Mouse (Mus musculus) heart, adult 2 months (tissue): ENCODE results near the gene Slc22a8. TPM values are rescaled to one million over a fixed set of nuclear protein-coding genes. Genes with fewer than 3 reads are reported as not detected.
A peak's percentile ranks its signal among the peaks of the same experiment; 100 is the strongest.

Experiments
- DNase-seq, 2 experiments: peaks; one replicate each; pipeline ENCODE4 v3.0.0; 2021
- H3K27ac ChIP-seq: fragments of 200-600 bp; 2 replicates; pipeline ENCODE4 v1.8.1; 2022
- H3K27me3 ChIP-seq: fragments of 200-500 bp; 2 replicates; pipeline ENCODE4 v1.6.1; 2012; ENCODE audit warnings: mild to moderate bottlenecking, low read length, inconsistent platforms, mixed read lengths; ENCODE audit not compliant: control insufficient read depth, insufficient read depth
- H3K36me3 ChIP-seq: fragments of 200-500 bp; 2 replicates; pipeline ENCODE4 v1.6.1; 2012; ENCODE audit warnings: low read length, inconsistent platforms; ENCODE audit not compliant: control insufficient read depth, insufficient read depth
- H3K4me1 ChIP-seq: fragments of 200-500 bp; 2 replicates; pipeline ENCODE4 v1.6.1; 2011; ENCODE audit warnings: low read length; ENCODE audit not compliant: control insufficient read depth, insufficient read depth
- H3K4me3 ChIP-seq: fragments of 200-600 bp; 2 replicates; pipeline ENCODE4 v1.8.1; 2022
- H3K79me2 ChIP-seq: fragments of 200-500 bp; replicated peaks from 2 replicates; pipeline ENCODE4 v1.6.1; 2012; ENCODE audit warnings: mild to moderate bottlenecking, inconsistent platforms, low read length, moderate library complexity, mixed read lengths; ENCODE audit not compliant: control insufficient read depth, insufficient read depth
- H3K9ac ChIP-seq: fragments of 200-500 bp; 2 replicates; pipeline ENCODE4 v1.6.1; 2012; ENCODE audit warnings: low read depth, mild to moderate bottlenecking, control low read depth, inconsistent platforms, low read length, mixed read lengths
- CTCF ChIP-seq: fragments of 200-600 bp; IDR thresholded peaks from 2 replicates; pipeline ENCODE4 v1.8.1; 2022; ENCODE audit warnings: antibody characterized with exemption, mild to moderate bottlenecking, moderate library complexity
- EP300 ChIP-seq: fragments of 200-500 bp; IDR thresholded peaks from 2 replicates; pipeline ENCODE4 v1.6.1; 2011; ENCODE audit warnings: low read depth, low read length, control low read depth; ENCODE audit not compliant: insufficient read depth
- POLR2A ChIP-seq: fragments of 200-500 bp; IDR thresholded peaks from 2 replicates; pipeline ENCODE4 v1.6.1; 2011; ENCODE audit warnings: mild to moderate bottlenecking, low read depth, low read length, control low read depth; ENCODE audit not compliant: insufficient read depth
- WGBS: fragments of 180-500 bp; shearing (Covaris S2); methylation state at CpG from one replicate; pipeline ENCODE4 v1.1.7; 2018; 5-methylcytosine and 5-hydroxymethylcytosine counted together
- intact Hi-C: fragments of 180-260 bp; cut with DNase I; formaldehyde crosslinking; loops from one replicate; pipeline ENCODE4 v1.15.1; 2025
- polyA plus RNA-seq: library from polyadenylated mRNA; depleted of rRNA; stranded (reverse); fragments of >200 nt; gene quantifications from 2 replicates; pipeline ENCODE4 v1.2.3, GENCODE M21; 2012
- total RNA-seq, 2 experiments: library from RNA; stranded (reverse); gene quantifications; 2 replicates each; pipeline ENCODE4 v1.2.3; 2021

Gene Slc22a8
- total and polyA plus RNA-seq, 3 experiments, result 0.04 TPM; not detected in 2

- Histone ChIP-seq H3K36me3 (no peaks in the 10 kb centered on the region), H3K9ac (no peak overlapping the region), H3K4me3 (no peak overlapping the region), H3K79me2 (no peaks in the 10 kb centered on the region), H3K27ac (no peak overlapping the region), H3K4me1 (no peaks in the 10 kb centered on the region), H3K27me3 (no peaks in the 10 kb centered on the region)
- DNase-seq, result no peak
- 38% methylated on average over 2 of the region's 2 CpGs for WGBS
- intact Hi-C loops, result no loop called here
- no peak for TF ChIP-seq POLR2A
- no peak for TF ChIP-seq EP300
- TF ChIP-seq CTCF, result no peak
Measured at GRCm38 (mm10) chr19:8614343-8614742, 23.3 kb downstream of the Slc22a8 start.

GRCm38 (mm10) chr19:8616314-8616713 lies 25.3 kb downstream of the Slc22a8 start:
- intact Hi-C loops, result no loop called here
- Histone ChIP-seq H3K4me1 (no peaks in the 10 kb centered on the region), H3K27ac (no peak overlapping the region), H3K9ac (no peak overlapping the region), H3K36me3 (no peaks in the 10 kb centered on the region), H3K27me3 (no peaks in the 10 kb centered on the region), H3K79me2 (no peaks in the 10 kb centered on the region), H3K4me3 (no peak overlapping the region)
- TF ChIP-seq POLR2A, result no peak
- no peak for TF ChIP-seq CTCF
- TF ChIP-seq EP300, result no peak
- 53% methylated on average over 4 of the region's 4 CpGs for WGBS
- no peak for DNase-seq

- DNase-seq, result no peak
- H3K4me3 ChIP-seq, result no peak within 1 kb of the TSS
- H3K79me2 ChIP-seq, result no peaks in the 10 kb centered on the region
- WGBS, result 38% methylated on average over 7 of the region's 7 CpGs
- H3K27ac ChIP-seq, result no peak within 1 kb of the TSS
- no peaks in the 10 kb centered on the region for H3K27me3 ChIP-seq
- no peaks in the 10 kb centered on the region for H3K4me1 ChIP-seq
- TF ChIP-seq POLR2A (no peak), CTCF (no peak), EP300 (no peak)
- no peaks in the 10 kb centered on the region for H3K36me3 ChIP-seq
- no peak within 1 kb of the TSS for H3K9ac ChIP-seq
- intact Hi-C loops, result no loop called here
Measured at GRCm38 (mm10) chr19:8617904-8618303, 26.9 kb downstream of the Slc22a8 start, which contains the start of gene Slc22a6. Gene Slc22a6, plus strand, starts transcription at chr19:8618039.

DNA sequence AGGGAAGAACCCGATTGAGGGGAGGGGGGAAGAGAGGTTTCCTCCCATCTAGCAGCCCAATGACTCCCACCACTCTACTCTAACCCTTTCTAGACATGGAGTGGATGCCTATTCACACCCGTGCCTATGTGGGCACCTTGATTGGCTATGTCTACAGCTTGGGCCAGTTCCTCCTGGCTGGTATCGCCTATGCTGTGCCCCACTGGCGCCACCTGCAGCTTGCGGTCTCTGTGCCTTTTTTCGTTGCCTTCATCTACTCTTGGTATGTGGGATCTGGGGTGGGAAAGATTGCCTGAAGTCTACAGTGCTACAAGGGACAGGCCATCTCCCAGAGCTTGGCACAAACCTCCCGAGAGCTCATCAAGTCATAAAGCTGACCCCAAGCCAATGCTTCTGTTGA lies 30.0 kb downstream of the Slc22a8 start:
- DNase-seq, result no peak
- TF ChIP-seq CTCF, result no peak
- no peak for TF ChIP-seq EP300
- H3K36me3 ChIP-seq, result no peaks in the 10 kb centered on the region
- H3K9ac ChIP-seq, result no peak overlapping the region
- H3K79me2 ChIP-seq, result no peaks in the 10 kb centered on the region
- H3K27ac ChIP-seq, result no peak overlapping the region
- no peaks in the 10 kb centered on the region for H3K27me3 ChIP-seq
- WGBS, result 92% methylated on average over 7 of the region's 7 CpGs
- intact Hi-C loops, result no loop called here
- no peak overlapping the region for H3K4me3 ChIP-seq
- no peaks in the 10 kb centered on the region for H3K4me1 ChIP-seq

- H3K27me3 ChIP-seq, result 0 out of 2 replicates have a peak, but pooled peaks cover 1% of the 10 kb centered on the region
- H3K9ac ChIP-seq, result no peak overlapping the region
- no peaks in the 10 kb centered on the region; the same call in 1 of the 2 replicates for H3K4me1 ChIP-seq
- peak in 1 of 2 experiments; percentile 6 for DNase-seq
- no peak overlapping the region for H3K27ac ChIP-seq
- WGBS, result 45% methylated on average over 2 of the region's 2 CpGs
- H3K4me3 ChIP-seq, result no peak overlapping the region
- TF ChIP-seq CTCF (peak; percentile 29), EP300 (no peak)
- no peaks in the 10 kb centered on the region for H3K79me2 ChIP-seq
- no peaks in the 10 kb centered on the region for H3K36me3 ChIP-seq
- intact Hi-C loops, result no loop called here
Measured at GRCm38 (mm10) chr19:8630249-8630648, 39.2 kb downstream of the Slc22a8 start.

- no peak overlapping the region for H3K4me3 ChIP-seq
- WGBS, result 29% methylated on average over 6 of the region's 6 CpGs
- H3K4me1 ChIP-seq, result no peaks in the 10 kb centered on the region; the same call in 1 of the 2 replicates
- H3K9ac ChIP-seq, result no peak overlapping the region
- DNase-seq, result no peak
- H3K27me3 ChIP-seq, result 0 out of 2 replicates have a peak, but pooled peaks cover 1% of the 10 kb centered on the region
- no peaks in the 10 kb centered on the region for H3K79me2 ChIP-seq
- TF ChIP-seq CTCF (no peak), POLR2A (no peak), EP300 (no peak)
- no peaks in the 10 kb centered on the region for H3K36me3 ChIP-seq
- intact Hi-C loops, result no loop called here
- no peak overlapping the region for H3K27ac ChIP-seq
Measured at GRCm38 (mm10) chr19:8630826-8631225, 39.8 kb downstream of the Slc22a8 start.
